Mouse (Mus musculus) hindbrain, embryonic 11.5 days (tissue): ENCODE data around the gene Ccdc171. TPM values are rescaled to one million over a fixed set of nuclear protein-coding genes. Genes with fewer than 3 reads are reported as not detected.

Source experiments
- ATAC-seq: fragments of 200-750 bp; cut with Nextera tagmentation; 2 replicates; pipeline ENCODE4 v1.8.0; 2017; ENCODE audit warnings: mild to moderate bottlenecking, moderate TSS enrichment, moderate library complexity; ENCODE audit not compliant: low FRiP score
- DNase-seq: peaks from one replicate; pipeline ENCODE4 v3.0.0-alpha.2; 2015; ENCODE audit warnings: low spot score
- H3K27ac ChIP-seq: fragments of 300-500 bp; sonication (generic); 2 replicates; pipeline ENCODE4 v1.5.1; 2014; ENCODE audit warnings: mild to moderate bottlenecking, low read depth, low read length
- H3K27me3 ChIP-seq: fragments of 300-500 bp; sonication (generic); 2 replicates; pipeline ENCODE4 v1.6.1; 2014; ENCODE audit warnings: mild to moderate bottlenecking, low read length, moderate library complexity, mixed read lengths; ENCODE audit not compliant: control insufficient read depth, insufficient read depth
- H3K36me3 ChIP-seq: fragments of 300-500 bp; sonication (generic); 2 replicates; pipeline ENCODE4 v1.6.1; 2014; ENCODE audit warnings: mild to moderate bottlenecking, low read length, moderate library complexity, mixed read lengths; ENCODE audit not compliant: control insufficient read depth, insufficient read depth
- H3K4me1 ChIP-seq: fragments of 300-500 bp; sonication (generic); replicated peaks from 2 replicates; pipeline ENCODE4 v1.6.1; 2014; ENCODE audit warnings: low read length, mixed read lengths; ENCODE audit not compliant: control insufficient read depth, insufficient read depth
- H3K4me2 ChIP-seq: fragments of 300-500 bp; sonication (generic); replicated peaks from 2 replicates; pipeline ENCODE4 v1.6.1; 2014; ENCODE audit warnings: mild to moderate bottlenecking, low read depth, low read length
- H3K4me3 ChIP-seq: fragments of 300-500 bp; sonication (generic); 2 replicates; pipeline ENCODE4 v1.5.1; 2014; ENCODE audit warnings: low read depth, low read length
- H3K9ac ChIP-seq: fragments of 300-500 bp; sonication (generic); 2 replicates; pipeline ENCODE4 v1.6.1; 2014; ENCODE audit warnings: low read depth, low read length
- H3K9me3 ChIP-seq: fragments of 300-500 bp; sonication (generic); 2 replicates; pipeline ENCODE4 v1.6.1; 2016; ENCODE audit warnings: low read length; ENCODE audit not compliant: control insufficient read depth
- WGBS: fragments of 180-500 bp; shearing (Covaris S2); extraction: QIAGEN DNeasy Blood & Tissue Kit; methylation state at CpG from one replicate; pipeline ENCODE4 v1.1.7; 2014; 5-methylcytosine and 5-hydroxymethylcytosine counted together
- polyA plus RNA-seq: library from polyadenylated mRNA; unstranded; fragments of >200 nt; fragmentation: Nextera tagmentation; extraction: Ambion mirVana; gene quantifications from 2 replicates; pipeline ENCODE4 v1.2.1, GENCODE M21; 2014

The Ccdc171 gene
- polyA plus RNA-seq, 1 experiment from 2014 or later: 4.5 TPM

GRCm38 (mm10) chr4:83862295-83862694, 336.9 kb downstream of the Ccdc171 start:
- no peak overlapping the region for H3K9ac ChIP-seq
- no peak for ATAC-seq
- no peak overlapping the region for H3K4me2 ChIP-seq
- no peak for DNase-seq
- H3K9me3 ChIP-seq: no peaks in the 10 kb centered on the region
- H3K27me3 ChIP-seq: no peaks in the 10 kb centered on the region
- 88% methylated on average over 7 of the region's 7 CpGs for WGBS
- H3K36me3 ChIP-seq: no peaks in the 10 kb centered on the region
- H3K27ac ChIP-seq: no peak overlapping the region
- no peak overlapping the region for H3K4me3 ChIP-seq
- no peaks in the 10 kb centered on the region for H3K4me1 ChIP-seq

DNA sequence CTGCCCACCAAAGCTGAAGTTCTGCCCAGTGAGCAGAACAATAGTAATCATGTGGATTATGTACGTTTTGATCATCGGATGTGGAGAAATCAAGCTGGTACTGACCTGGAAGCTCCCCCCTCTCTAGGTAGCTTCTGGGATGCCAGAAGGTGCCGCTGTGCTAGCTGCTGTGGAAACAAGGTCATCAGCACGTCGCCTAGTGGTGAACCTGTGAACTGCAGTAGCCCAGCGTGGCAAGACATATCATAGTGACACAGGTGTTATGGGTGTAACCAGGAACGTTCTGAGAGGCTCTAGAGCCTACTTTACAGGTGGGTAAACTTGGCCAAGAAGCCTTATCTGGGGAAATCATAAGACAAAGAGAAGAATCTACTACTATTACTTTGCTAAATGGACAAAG, 351.3 kb downstream of the Ccdc171 start:
- Histone ChIP-seq H3K4me2 (no peak overlapping the region), H3K4me1 (no peaks in the 10 kb centered on the region), H3K27me3 (no peaks in the 10 kb centered on the region), H3K36me3 (no peaks in the 10 kb centered on the region), H3K9me3 (no peaks in the 10 kb centered on the region), H3K9ac (no peak overlapping the region), H3K27ac (no peak overlapping the region), H3K4me3 (no peak overlapping the region)
- ATAC-seq: no peak
- WGBS: 55% methylated on average over 7 of the region's 7 CpGs
- no peak for DNase-seq

DNA sequence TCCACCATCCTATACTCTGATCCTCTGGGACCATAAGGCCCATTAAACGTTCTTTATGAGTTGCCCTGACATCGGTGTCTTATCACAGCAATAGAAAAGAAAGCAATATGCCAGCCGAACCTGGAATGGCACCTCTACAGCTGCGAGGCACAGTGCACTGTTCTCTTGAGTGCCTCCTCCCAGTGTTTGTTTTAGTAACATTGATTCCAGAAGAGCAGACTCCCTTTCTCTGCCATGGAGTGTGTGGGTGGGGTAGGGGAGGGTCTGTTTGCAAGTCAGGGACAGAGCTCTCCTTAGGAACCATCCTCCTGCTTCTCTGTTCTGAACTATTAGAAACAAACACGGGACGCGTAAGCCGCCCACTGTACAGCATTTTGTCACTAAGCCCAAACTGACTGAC, 352.9 kb downstream of the Ccdc171 start:
- no peak for DNase-seq
- no peaks in the 10 kb centered on the region for H3K36me3 ChIP-seq
- H3K4me3 ChIP-seq: no peak overlapping the region
- H3K27ac ChIP-seq: no peak overlapping the region
- WGBS: 74% methylated on average over 8 of the region's 8 CpGs
- no peaks in the 10 kb centered on the region for H3K27me3 ChIP-seq
- H3K4me1 ChIP-seq: no peaks in the 10 kb centered on the region
- no peak overlapping the region for H3K9ac ChIP-seq
- no peaks in the 10 kb centered on the region for H3K9me3 ChIP-seq
- no peak overlapping the region for H3K4me2 ChIP-seq
- ATAC-seq: no peak

- no peaks in the 10 kb centered on the region for H3K4me1 ChIP-seq
- ATAC-seq: no peak
- no peaks in the 10 kb centered on the region for H3K36me3 ChIP-seq
- no peak overlapping the region for H3K4me3 ChIP-seq
- no peak overlapping the region for H3K4me2 ChIP-seq
- WGBS: 49% methylated on average over 12 of the region's 13 CpGs
- no peak for DNase-seq
- H3K9me3 ChIP-seq: no peaks in the 10 kb centered on the region
- H3K27me3 ChIP-seq: no peaks in the 10 kb centered on the region
- no peak overlapping the region for H3K27ac ChIP-seq
- no peak overlapping the region for H3K9ac ChIP-seq
Measured at GRCm38 (mm10) chr4:83888459-83889054, 363.2 kb downstream of the Ccdc171 start.

- Histone ChIP-seq H3K27me3 (no peaks in the 10 kb centered on the region), H3K27ac (no peak overlapping the region), H3K36me3 (no peaks in the 10 kb centered on the region), H3K4me3 (no peak overlapping the region), H3K9ac (no peak overlapping the region), H3K4me1 (no peaks in the 10 kb centered on the region), H3K4me2 (no peak overlapping the region), H3K9me3 (no peaks in the 10 kb centered on the region)
- DNase-seq: no peak
- no peak for ATAC-seq
- 90% methylated on average over 9 of the region's 9 CpGs for WGBS
Measured at GRCm38 (mm10) chr4:83902081-83902645, 376.8 kb downstream of the Ccdc171 start.

Other genes starting within 250 kb of the Ccdc171 start
- 1.8 and 2.9 TPM in 2 replicates for gene Ttc39b, start 201.3 kb upstream of the Ccdc171 start, polyA plus RNA-seq
- 85.2 and 95.0 TPM in 2 replicates for gene Snapc3, start 107.8 kb upstream of the Ccdc171 start, polyA plus RNA-seq
- gene Psip1, start 39.1 kb upstream of the Ccdc171 start, polyA plus RNA-seq: 400 and 407 TPM in 2 replicates